Mouse (Mus musculus): ENCODE results near the gene Selenok. TPM values are rescaled to one million over a fixed set of nuclear protein-coding genes. Genes with fewer than 3 reads are reported as not detected.

The Selenok gene
- polyA plus RNA-seq, 1 experiment from 2014 or later: 266 TPM

DNA sequence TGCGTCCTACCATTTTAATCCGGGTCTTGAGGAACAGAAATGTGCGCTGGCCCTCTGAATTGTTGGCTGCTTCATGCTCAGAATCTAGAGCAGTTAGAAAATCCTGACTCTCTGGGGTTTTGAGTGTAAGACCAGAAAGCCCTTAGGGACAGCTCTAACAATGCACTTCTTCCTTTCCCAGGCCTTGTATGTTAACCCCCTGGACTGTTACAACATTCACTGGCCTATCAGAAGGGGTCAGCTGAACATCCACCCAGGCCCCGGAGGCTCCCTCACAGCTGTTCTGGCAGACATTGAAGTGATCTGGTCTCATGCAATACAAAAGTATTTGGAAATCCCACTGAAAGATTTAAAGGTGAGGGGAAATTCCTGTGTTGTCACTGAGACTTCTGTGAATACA lies 18.0 kb downstream of the Selenok start:
- Histone ChIP-seq H3K4me2 (ENCODE audit: low read depth, low read length) (no peak overlapping the region), H3K4me3 (ENCODE audit: low read depth, low read length) (no peak overlapping the region), H3K27ac (replicated peaks; ENCODE audit: low read depth, low read length) (no peak overlapping the region), H3K9ac (ENCODE audit: low read depth, low read length) (no peak overlapping the region), H3K36me3 (ENCODE audit: control insufficient read depth, insufficient read depth, low read length) (peaks cover 100% of the 10 kb centered on the region), H3K27me3 (replicated peaks; ENCODE audit: control insufficient read depth, insufficient read depth, low read length) (no peaks in the 10 kb centered on the region), H3K9me3 (ENCODE audit: control insufficient read depth, low read length) (no peaks in the 10 kb centered on the region; the same call in 1 of the 2 replicates), H3K4me1 (ENCODE audit: control insufficient read depth, insufficient read depth, low read length) (no peaks in the 10 kb centered on the region)
- 96% methylated on average over 4 of the region's 4 CpGs for WGBS
- DNase-seq (ENCODE audit: low spot score): no peak
- no peak for ATAC-seq (ENCODE audit: low read depth)

DNA sequence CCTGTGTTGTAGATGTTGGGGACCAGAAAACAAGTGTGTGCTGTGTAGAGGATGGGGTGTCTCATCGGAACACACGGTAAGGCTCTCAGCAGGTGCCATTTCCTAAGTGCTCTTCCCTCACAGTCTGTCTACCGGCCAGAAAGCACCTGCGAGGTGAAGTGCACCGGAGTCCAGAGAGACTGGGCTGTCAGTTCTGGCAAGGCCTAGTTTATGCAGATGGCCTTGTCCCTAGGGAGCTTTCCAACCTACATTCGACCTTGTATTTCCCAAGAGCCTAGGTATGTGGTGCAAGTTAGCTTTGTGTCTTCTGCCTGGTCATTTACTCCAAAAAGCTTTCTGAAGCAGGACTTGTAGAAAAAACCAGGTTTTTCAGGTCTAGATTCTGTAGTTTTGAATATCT lies 19.2 kb downstream of the Selenok start:
- whole genome bisulfite sequencing: 95% methylated on average over 6 of the region's 6 CpGs
- Histone ChIP-seq H3K4me2 (ENCODE audit: low read depth, low read length) (no peak overlapping the region), H3K4me1 (ENCODE audit: control insufficient read depth, insufficient read depth, low read length) (no peaks in the 10 kb centered on the region), H3K9ac (ENCODE audit: low read depth, low read length) (no peak overlapping the region), H3K4me3 (ENCODE audit: low read depth, low read length) (no peak overlapping the region), H3K36me3 (ENCODE audit: control insufficient read depth, insufficient read depth, low read length) (peaks cover 100% of the 10 kb centered on the region), H3K27ac (replicated peaks; ENCODE audit: low read depth, low read length) (no peak overlapping the region), H3K9me3 (ENCODE audit: control insufficient read depth, low read length) (no peaks in the 10 kb centered on the region), H3K27me3 (replicated peaks; ENCODE audit: control insufficient read depth, insufficient read depth, low read length) (no peaks in the 10 kb centered on the region)
- no peak for DNase-seq (ENCODE audit: low spot score)
- ATAC-seq (ENCODE audit: low read depth): no peak

DNA sequence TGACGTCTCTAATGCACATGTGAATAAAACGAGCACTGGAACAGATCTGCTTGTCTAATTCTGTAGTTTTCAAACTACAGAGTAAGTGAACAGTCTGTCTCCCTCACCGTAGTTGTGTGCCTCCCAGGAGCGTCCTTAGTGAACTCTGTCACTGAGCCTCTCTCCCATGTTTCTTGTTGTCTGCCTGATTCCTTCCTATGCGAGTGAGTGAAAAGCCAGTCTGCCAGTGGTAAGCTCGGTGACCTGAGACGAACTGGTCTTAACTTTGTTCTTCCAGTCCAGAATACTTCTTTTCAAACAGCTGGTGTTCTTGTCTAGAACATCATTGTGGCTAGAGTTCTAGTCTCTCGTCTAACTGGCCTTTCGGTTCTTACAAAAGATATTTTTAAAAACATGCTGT lies 19.6 kb downstream of the Selenok start:
- Histone ChIP-seq H3K4me2 (ENCODE audit: low read depth, low read length) (no peak overlapping the region), H3K4me1 (ENCODE audit: control insufficient read depth, insufficient read depth, low read length) (no peaks in the 10 kb centered on the region), H3K27me3 (replicated peaks; ENCODE audit: control insufficient read depth, insufficient read depth, low read length) (no peaks in the 10 kb centered on the region), H3K4me3 (ENCODE audit: low read depth, low read length) (no peak overlapping the region), H3K27ac (replicated peaks; ENCODE audit: low read depth, low read length) (no peak overlapping the region), H3K9ac (ENCODE audit: low read depth, low read length) (no peak overlapping the region), H3K36me3 (ENCODE audit: control insufficient read depth, insufficient read depth, low read length) (peaks cover 100% of the 10 kb centered on the region), H3K9me3 (ENCODE audit: control insufficient read depth, low read length) (no peaks in the 10 kb centered on the region)
- ATAC-seq (ENCODE audit: low read depth) (no peak), DNase-seq (ENCODE audit: low spot score) (no peak)
- 91% methylated on average over 9 of the region's 9 CpGs for WGBS

DNA sequence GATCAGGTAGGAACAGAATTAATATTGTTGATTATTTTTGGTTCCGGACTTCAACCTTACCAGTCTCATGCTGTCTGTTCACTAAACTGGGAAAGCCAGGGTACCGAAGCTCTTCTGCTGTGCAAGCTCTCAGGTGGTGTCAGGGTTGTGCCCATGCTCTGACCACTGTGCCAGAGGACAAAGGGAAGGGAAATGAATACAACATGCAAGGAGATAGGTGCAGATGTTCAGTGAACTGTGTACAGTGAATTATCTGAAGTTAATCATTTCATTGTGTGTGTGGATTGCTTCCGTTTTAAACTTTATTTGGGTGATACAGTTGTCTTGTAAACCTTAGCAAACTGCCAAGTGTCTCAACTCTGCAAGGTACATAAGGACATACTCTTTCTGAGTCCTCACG lies 20.2 kb downstream of the Selenok start:
- H3K4me2 ChIP-seq (ENCODE audit: low read depth, low read length): no peak overlapping the region
- H3K9me3 ChIP-seq (ENCODE audit: control insufficient read depth, low read length): no peaks in the 10 kb centered on the region
- no peak overlapping the region for H3K4me3 ChIP-seq (ENCODE audit: low read depth, low read length)
- no peak overlapping the region for H3K27ac ChIP-seq (replicated peaks; ENCODE audit: low read depth, low read length)
- H3K27me3 ChIP-seq (replicated peaks; ENCODE audit: control insufficient read depth, insufficient read depth, low read length): no peaks in the 10 kb centered on the region
- DNase-seq (ENCODE audit: low spot score): no peak
- peaks cover 100% of the 10 kb centered on the region for H3K36me3 ChIP-seq (ENCODE audit: control insufficient read depth, insufficient read depth, low read length)
- 95% methylated on average over 4 of the region's 4 CpGs for whole genome bisulfite sequencing
- no peaks in the 10 kb centered on the region for H3K4me1 ChIP-seq (ENCODE audit: control insufficient read depth, insufficient read depth, low read length)
- no peak overlapping the region for H3K9ac ChIP-seq (ENCODE audit: low read depth, low read length)
- no peak for ATAC-seq (ENCODE audit: low read depth)

DNA sequence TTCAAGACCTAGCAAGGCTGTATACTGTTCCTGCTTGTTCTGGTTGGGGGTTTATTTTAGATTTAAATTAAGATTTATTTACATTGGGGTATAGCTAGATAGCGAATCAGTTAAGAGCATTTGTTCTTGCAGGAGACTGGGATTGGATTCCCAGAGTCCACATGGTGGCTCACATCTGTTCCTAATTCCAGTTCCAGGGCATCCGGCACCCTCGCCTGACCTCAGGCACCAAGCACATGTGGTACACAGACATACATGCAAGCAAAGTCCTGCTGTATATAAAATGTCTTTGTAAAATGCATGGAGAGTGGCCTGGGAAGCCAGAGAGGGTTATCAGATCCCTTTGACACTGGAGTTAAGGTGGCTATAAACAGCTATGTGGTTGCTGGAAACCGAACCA lies 26.9 kb downstream of the Selenok start:
- DNase-seq (ENCODE audit: low spot score): no peak
- no peaks in the 10 kb centered on the region for H3K4me1 ChIP-seq (ENCODE audit: control insufficient read depth, insufficient read depth, low read length)
- 43% methylated on average over 4 of the region's 4 CpGs for WGBS
- no peak for ATAC-seq (ENCODE audit: low read depth)
- H3K9me3 ChIP-seq (ENCODE audit: control insufficient read depth, low read length): no peaks in the 10 kb centered on the region
- no peak overlapping the region for H3K4me3 ChIP-seq (ENCODE audit: low read depth, low read length)
- no peaks in the 10 kb centered on the region for H3K27me3 ChIP-seq (replicated peaks; ENCODE audit: control insufficient read depth, insufficient read depth, low read length)
- no peak overlapping the region for H3K4me2 ChIP-seq (ENCODE audit: low read depth, low read length)
- no peak overlapping the region for H3K27ac ChIP-seq (replicated peaks; ENCODE audit: low read depth, low read length)
- H3K9ac ChIP-seq (ENCODE audit: low read depth, low read length): no peak overlapping the region
- peaks cover 80% of the 10 kb centered on the region for H3K36me3 ChIP-seq (ENCODE audit: control insufficient read depth, insufficient read depth, low read length)

DNA sequence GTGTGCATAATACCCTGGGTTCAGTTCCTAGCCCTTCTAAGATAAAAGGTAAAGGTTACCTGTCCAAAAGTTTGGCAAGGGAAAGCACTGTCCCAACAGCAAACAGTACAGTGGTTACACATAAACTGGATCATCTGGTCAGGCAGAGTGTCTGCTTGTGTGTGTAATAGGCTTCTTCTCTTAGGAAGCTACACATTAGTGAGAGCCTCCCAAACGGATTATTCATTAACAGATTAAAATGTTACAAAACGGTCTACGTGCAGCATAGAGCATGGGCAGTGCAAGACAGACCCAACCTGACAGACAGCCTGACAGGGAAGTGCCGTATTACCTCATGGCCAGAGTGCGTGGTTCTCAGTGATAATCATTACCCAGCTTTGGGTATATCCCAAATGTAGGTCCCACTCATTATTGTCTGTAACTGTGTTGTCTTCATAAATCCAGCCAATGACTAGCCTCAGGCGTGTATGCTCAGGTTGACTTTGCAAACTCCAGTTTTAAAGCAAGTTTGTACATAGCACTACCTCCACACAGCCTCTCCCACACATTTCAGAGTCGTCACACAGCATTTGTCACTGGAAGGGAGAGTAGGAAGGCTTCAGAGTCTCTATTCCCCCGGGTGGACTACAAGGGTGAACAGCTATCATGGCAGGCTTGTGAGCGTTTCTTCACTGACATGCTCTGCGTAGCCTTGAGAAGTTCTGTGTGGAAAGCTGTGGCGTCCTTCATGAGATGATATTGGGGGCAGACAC lies 28.1 kb downstream of the Selenok start:
- Histone ChIP-seq H3K36me3 (ENCODE audit: control insufficient read depth, insufficient read depth, low read length) (peaks cover 68% of the 10 kb centered on the region), H3K27ac (replicated peaks; ENCODE audit: low read depth, low read length) (no peak overlapping the region), H3K9me3 (ENCODE audit: control insufficient read depth, low read length) (no peaks in the 10 kb centered on the region), H3K4me1 (ENCODE audit: control insufficient read depth, insufficient read depth, low read length) (no peaks in the 10 kb centered on the region), H3K9ac (ENCODE audit: low read depth, low read length) (no peak overlapping the region), H3K27me3 (replicated peaks; ENCODE audit: control insufficient read depth, insufficient read depth, low read length) (no peaks in the 10 kb centered on the region), H3K4me3 (ENCODE audit: low read depth, low read length) (no peak overlapping the region), H3K4me2 (ENCODE audit: low read depth, low read length) (no peak overlapping the region)
- DNase-seq (ENCODE audit: low spot score) (no peak), ATAC-seq (ENCODE audit: low read depth) (no peak)
- 94% methylated on average over 11 of the region's 11 CpGs for whole genome bisulfite sequencing

DNA sequence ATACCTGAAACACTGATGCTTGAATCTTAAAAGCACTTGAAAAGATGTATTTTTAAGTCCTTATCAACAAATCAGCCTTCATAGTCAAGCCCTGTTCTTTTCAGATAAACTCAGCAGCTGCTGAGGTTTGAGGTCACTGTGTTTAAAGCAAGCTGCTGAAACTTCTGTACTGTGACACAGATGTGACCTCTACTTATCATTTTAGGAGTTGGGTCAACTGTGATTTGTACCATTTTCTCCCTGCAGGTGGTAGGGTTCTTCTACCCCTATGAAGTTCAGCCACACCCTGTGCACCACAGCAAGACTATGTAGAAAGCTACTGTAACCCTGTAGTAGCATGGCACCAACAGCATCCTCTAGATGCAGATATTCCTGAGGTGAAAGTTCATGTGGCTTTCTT lies 29.2 kb downstream of the Selenok start:
- H3K27ac ChIP-seq (replicated peaks; ENCODE audit: low read depth, low read length): no peak overlapping the region
- no peak overlapping the region for H3K9ac ChIP-seq (ENCODE audit: low read depth, low read length)
- H3K36me3 ChIP-seq (ENCODE audit: control insufficient read depth, insufficient read depth, low read length): peaks cover 56% of the 10 kb centered on the region
- no peaks in the 10 kb centered on the region for H3K9me3 ChIP-seq (ENCODE audit: control insufficient read depth, low read length)
- H3K4me3 ChIP-seq (ENCODE audit: low read depth, low read length): no peak overlapping the region
- no peak overlapping the region for H3K4me2 ChIP-seq (ENCODE audit: low read depth, low read length)
- H3K27me3 ChIP-seq (replicated peaks; ENCODE audit: control insufficient read depth, insufficient read depth, low read length): no peaks in the 10 kb centered on the region
- ATAC-seq (ENCODE audit: low read depth) (no peak), DNase-seq (ENCODE audit: low spot score) (no peak)
- H3K4me1 ChIP-seq (ENCODE audit: control insufficient read depth, insufficient read depth, low read length): no peaks in the 10 kb centered on the region

DNA sequence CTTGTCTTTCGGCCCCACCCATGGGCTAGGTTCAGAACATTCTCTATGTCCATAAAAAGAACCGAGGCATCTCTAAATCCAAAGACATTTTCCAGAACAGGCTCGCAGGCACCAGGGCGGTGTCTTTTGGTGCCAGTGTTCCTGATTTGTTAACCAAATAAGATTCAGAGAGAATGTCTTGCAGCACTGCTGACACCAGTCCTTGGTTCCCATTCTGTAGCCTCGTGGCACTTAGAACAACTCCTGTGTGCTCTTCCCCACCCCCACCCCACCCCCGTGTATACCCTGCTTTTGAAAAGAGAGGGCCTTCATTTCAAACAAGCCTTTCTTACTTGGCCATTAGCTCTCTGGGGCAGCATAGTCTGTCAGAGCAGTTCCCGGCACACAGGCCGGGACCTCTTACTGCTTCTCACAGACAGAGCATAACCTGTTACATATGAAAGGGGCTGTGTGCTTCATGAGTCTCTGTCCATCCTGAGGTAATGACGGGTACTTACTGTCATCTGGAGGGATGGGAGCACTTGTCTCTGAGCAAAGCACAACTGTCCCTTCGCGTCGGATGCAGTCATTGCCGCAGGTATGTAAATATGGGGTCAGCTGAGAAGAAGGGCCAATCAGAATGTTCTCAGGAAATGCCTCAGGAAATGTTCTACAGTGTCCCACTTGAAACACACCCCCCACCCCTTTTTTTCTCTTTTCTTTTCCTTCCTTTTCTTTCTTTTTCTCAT lies 30.8 kb downstream of the Selenok start:
- Histone ChIP-seq H3K27ac (replicated peaks; ENCODE audit: low read depth, low read length) (no peak overlapping the region), H3K9ac (ENCODE audit: low read depth, low read length) (no peak overlapping the region), H3K4me2 (ENCODE audit: low read depth, low read length) (no peak overlapping the region), H3K27me3 (replicated peaks; ENCODE audit: control insufficient read depth, insufficient read depth, low read length) (no peaks in the 10 kb centered on the region), H3K36me3 (ENCODE audit: control insufficient read depth, insufficient read depth, low read length) (peaks cover 40% of the 10 kb centered on the region), H3K4me1 (ENCODE audit: control insufficient read depth, insufficient read depth, low read length) (no peaks in the 10 kb centered on the region), H3K4me3 (ENCODE audit: low read depth, low read length) (no peak overlapping the region), H3K9me3 (ENCODE audit: control insufficient read depth, low read length) (no peaks in the 10 kb centered on the region)
- 77% methylated on average over 13 of the region's 13 CpGs for WGBS
- no peak for ATAC-seq (ENCODE audit: low read depth)
- DNase-seq (ENCODE audit: low spot score): no peak

DNA sequence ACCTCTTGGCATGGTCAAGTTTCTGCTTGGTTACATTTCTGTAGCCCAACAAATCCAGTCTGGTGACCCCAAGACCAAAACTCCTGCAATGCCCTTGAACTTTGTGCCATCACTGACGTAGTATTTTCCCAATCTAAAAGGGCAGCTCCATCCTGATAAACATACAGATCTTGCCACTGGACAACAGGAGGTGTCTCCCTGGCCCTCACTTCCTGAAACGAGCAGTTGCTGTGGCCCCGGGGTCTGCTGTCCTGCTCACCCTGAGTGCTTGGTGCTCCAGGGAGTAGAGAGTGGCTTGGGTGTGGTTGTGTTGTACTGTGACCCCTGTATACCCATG lies 31.3 kb downstream of the Selenok start:
- ATAC-seq (ENCODE audit: low read depth) (no peak), DNase-seq (ENCODE audit: low spot score) (no peak)
- WGBS: 85% methylated on average over 3 of the region's 3 CpGs
- peaks cover 35% of the 10 kb centered on the region for H3K36me3 ChIP-seq (ENCODE audit: control insufficient read depth, insufficient read depth, low read length)
- no peaks in the 10 kb centered on the region for H3K9me3 ChIP-seq (ENCODE audit: control insufficient read depth, low read length)
- no peaks in the 10 kb centered on the region for H3K27me3 ChIP-seq (replicated peaks; ENCODE audit: control insufficient read depth, insufficient read depth, low read length)
- H3K4me1 ChIP-seq (ENCODE audit: control insufficient read depth, insufficient read depth, low read length): no peaks in the 10 kb centered on the region
- no peak overlapping the region for H3K4me3 ChIP-seq (ENCODE audit: low read depth, low read length)
- no peak overlapping the region for H3K4me2 ChIP-seq (ENCODE audit: low read depth, low read length)
- H3K27ac ChIP-seq (replicated peaks; ENCODE audit: low read depth, low read length): no peak overlapping the region
- no peak overlapping the region for H3K9ac ChIP-seq (ENCODE audit: low read depth, low read length)

All from embryonic facial prominence, embryonic 14.5 days (tissue).